In the genomic region with DNA sequence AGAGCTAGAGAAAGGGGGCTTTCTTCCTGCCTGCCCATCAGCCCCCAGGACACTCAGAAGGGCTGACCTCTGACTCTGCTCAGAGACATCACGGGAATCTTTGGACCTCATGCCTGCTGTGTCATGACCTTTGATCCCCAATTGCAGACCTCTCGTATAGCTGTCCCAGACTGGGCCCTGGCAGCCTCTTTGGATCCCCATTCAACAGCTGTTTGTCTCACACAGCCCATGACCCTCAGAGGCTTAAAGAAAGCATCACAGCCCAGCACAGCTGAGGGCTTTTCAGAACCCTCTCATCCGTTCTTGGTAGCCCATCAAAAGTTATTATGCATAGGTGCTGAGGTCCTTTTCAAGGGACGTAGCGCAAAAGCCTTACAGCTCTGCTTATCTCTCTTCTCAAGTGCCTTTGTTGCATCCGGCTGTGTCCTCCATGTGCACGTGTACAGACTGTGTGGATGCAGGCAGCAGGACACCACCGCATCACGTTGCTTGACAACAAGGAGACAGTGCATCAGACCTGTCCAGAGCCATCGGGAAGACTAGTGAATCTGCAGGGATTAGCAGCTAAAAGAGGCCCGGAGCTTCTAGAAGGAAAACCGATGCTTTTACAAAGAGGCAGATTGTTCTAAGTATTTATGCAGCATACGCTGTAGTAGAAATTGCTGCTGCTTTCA, we compare ENCODE assay signal across 17 mouse cellular contexts. TPM values are rescaled to one million over a fixed set of nuclear protein-coding genes. Genes with fewer than 3 reads are reported as not detected.
DNase-seq lines count a peak whose midpoint lies in the region; ATAC-seq and TF ChIP-seq lines count a peak whose summit lies in the region.
"Had no signal": no experiment of that assay in that cellular context is flagged by ENCODE, and none has a peak within 500 bp of the region (broad histone marks: within the 10 kb centered on the region; RNA-seq: fewer than 3 reads in every experiment).

No protein-coding gene starts in this region.

- no peak overlapping the region for H3K4me3 ChIP-seq in layer of hippocampus, adult 2 months
- 0 out of 2 replicates have a peak overlapping the region, but pooled peaks have one; percentile 16 for H3K4me3 ChIP-seq in embryonic facial prominence, embryonic 10.5 days
- H3K4me3 ChIP-seq in midbrain, embryonic 11.5 days (ENCODE audit: low read depth, low read length): no peak overlapping the region
- H3K4me3 ChIP-seq: embryonic facial prominence, embryonic 15.5 days; heart, embryonic 15.5 days; kidney, embryonic 15.5 days; lung, embryonic 15.5 days had no signal

- peaks cover 6% of the 10 kb centered on the region; the same call in 1 of the 2 replicates for H3K27me3 ChIP-seq in embryonic facial prominence, embryonic 10.5 days (replicated peaks; ENCODE audit: low read depth, poor library complexity, severe bottlenecking)
- no peaks in the 10 kb centered on the region for H3K27me3 ChIP-seq in midbrain, embryonic 11.5 days (ENCODE audit: control insufficient read depth, insufficient read depth, low read length)
- H3K27me3 ChIP-seq: CH12.LX; embryonic facial prominence, embryonic 15.5 days; heart, embryonic 15.5 days; kidney, embryonic 15.5 days; lung, embryonic 15.5 days had no signal

- no peak overlapping the region for H3K9ac ChIP-seq in midbrain, embryonic 11.5 days (ENCODE audit: low read length)
- H3K9ac ChIP-seq: embryonic facial prominence, embryonic 15.5 days; heart, embryonic 15.5 days; kidney, embryonic 15.5 days; lung, embryonic 15.5 days had no signal

- H3K27ac ChIP-seq in layer of hippocampus, adult 2 months: peak overlapping the region; percentile 89
- H3K27ac ChIP-seq in embryonic facial prominence, embryonic 10.5 days (replicated peaks): peak overlapping the region; percentile 76
- H3K27ac ChIP-seq in midbrain, embryonic 11.5 days (ENCODE audit: low read depth, low read length): no peak overlapping the region
- H3K27ac ChIP-seq: embryonic facial prominence, embryonic 15.5 days; heart, embryonic 15.5 days; kidney, embryonic 15.5 days; lung, embryonic 15.5 days had no signal

- no peak overlapping the region for H3K4me2 ChIP-seq in midbrain, embryonic 11.5 days
- H3K4me2 ChIP-seq: embryonic facial prominence, embryonic 15.5 days; heart, embryonic 15.5 days; kidney, embryonic 15.5 days; lung, embryonic 15.5 days had no signal

- H3K4me1 ChIP-seq in embryonic facial prominence, embryonic 10.5 days: peaks cover 58% of the 10 kb centered on the region
- H3K4me1 ChIP-seq in midbrain, embryonic 11.5 days (ENCODE audit: control insufficient read depth, insufficient read depth, low read length): peaks cover 17% of the 10 kb centered on the region
- H3K4me1 ChIP-seq: lung, embryonic 15.5 days had no signal

- no peak for TF ChIP-seq CTCF in layer of hippocampus, adult 2 months (conservative IDR thresholded peaks at IDR 0.05)

- 29% methylated on average over 13 of the region's 13 CpGs for WGBS in embryonic facial prominence, embryonic 10.5 days
- 29% methylated on average over 13 of the region's 13 CpGs for WGBS in midbrain, embryonic 11.5 days

- H3K9me3 ChIP-seq in embryonic facial prominence, embryonic 10.5 days: no peaks in the 10 kb centered on the region
- H3K9me3 ChIP-seq in midbrain, embryonic 11.5 days (ENCODE audit: control insufficient read depth, low read length): no peaks in the 10 kb centered on the region
- H3K9me3 ChIP-seq: embryonic facial prominence, embryonic 15.5 days; heart, embryonic 15.5 days; kidney, embryonic 15.5 days; lung, embryonic 15.5 days had no signal

- DNase-seq in embryo, embryonic 10 days (ENCODE audit: low spot score): peak; percentile 89
- DNase-seq in embryo, embryonic 11 days: no peak
- no peak for DNase-seq in layer of hippocampus, adult 2 months (ENCODE audit: low spot score in 2 of 2)
- no peak for DNase-seq in layer of hippocampus, adult 9-10 months (ENCODE audit: low spot score)
- peak; percentile 34 for DNase-seq in embryonic facial prominence, embryonic 10.5 days (ENCODE audit: low spot score)
- peak; percentile 85 for DNase-seq in midbrain, embryonic 11.5 days (ENCODE audit: low spot score, missing footprints)
- no peak for DNase-seq in cerebellum, adult 9-10 months
- DNase-seq in layer of hippocampus, adult 11-12 months (ENCODE audit: low spot score): no peak
- DNase-seq: adrenal gland, postnatal 14 days; cerebellum, adult 8-10 months; liver; thymus, postnatal 36 days had no signal

- no peak for ATAC-seq in midbrain, embryonic 11.5 days (ENCODE audit: low FRiP score)

- peaks cover 14% of the 10 kb centered on the region for H3K36me3 ChIP-seq in embryonic facial prominence, embryonic 10.5 days (replicated peaks)
- H3K36me3 ChIP-seq in midbrain, embryonic 11.5 days (ENCODE audit: control insufficient read depth, insufficient read depth, low read length): no peaks in the 10 kb centered on the region
- H3K36me3 ChIP-seq: heart, embryonic 15.5 days; lung, embryonic 15.5 days had no signal

RNA-seq across cellular contexts. Expression of a gene that starts 45.7 kb away (rescaled TPM):
- total RNA-seq in layer of hippocampus, adult 2 months (2021): 10 to 100 TPM; 25.5 to 31.2 TPM
- polyA plus RNA-seq in embryonic facial prominence, embryonic 10.5 days (2016; fragmentation: Nextera tagmentation; extraction: Ambion mirVana): 26.3 and 26.6 TPM in 2 replicates
- 19.2 and 20.6 TPM in 2 replicates for polyA plus RNA-seq in midbrain, embryonic 11.5 days (2014; fragmentation: Nextera tagmentation; extraction: Ambion mirVana)

RNA-seq across cellular contexts. Expression of a gene that starts 54.1 kb away (rescaled TPM):
- total RNA-seq in layer of hippocampus, adult 2 months (2021): 10 to 100 TPM; 47.7 to 55.7 TPM
- polyA plus RNA-seq in embryonic facial prominence, embryonic 10.5 days (2016; fragmentation: Nextera tagmentation; extraction: Ambion mirVana): 12.5 and 13.1 TPM in 2 replicates
- polyA plus RNA-seq in midbrain, embryonic 11.5 days (2014; fragmentation: Nextera tagmentation; extraction: Ambion mirVana): 2.0 and 2.1 TPM in 2 replicates
- total RNA-seq: CH12.LX had no signal

Comparison
In these comparisons a context has a peak if more than half of its experiments do, and no peak if none do; other contexts are left out.
1. DNase-seq: peak in embryo, embryonic 10 days (single experiment), embryonic facial prominence, embryonic 10.5 days (single experiment) and midbrain, embryonic 11.5 days (single experiment); none in embryo, embryonic 11 days (single experiment), layer of hippocampus, adult 2 months (0 of 2), layer of hippocampus, adult 9-10 months (single experiment), cerebellum, adult 9-10 months (single experiment) and layer of hippocampus, adult 11-12 months (single experiment).